Mouse (Mus musculus): Measurements from ENCODE around the gene Zfp598. TPM values are rescaled to one million over a fixed set of nuclear protein-coding genes. Genes with fewer than 3 reads are reported as not detected.

The Zfp598 gene
- polyA plus RNA-seq, 1 experiment from 2014 or later = 20.9 TPM

- Histone ChIP-seq H3K4me2 (peak overlapping the region; percentile 79), H3K4me1 (replicated peaks) (peaks cover 42% of the 10 kb centered on the region), H3K27me3 (peaks cover 16% of the 10 kb centered on the region), H3K9me3 (no peaks in the 10 kb centered on the region), H3K4me3 (peak overlapping the region; percentile 77), H3K9ac (peak overlapping the region; percentile 86), H3K27ac (replicated peaks) (peak overlapping the region; percentile 90), H3K36me3 (peaks cover 28% of the 10 kb centered on the region)
- peak; percentile 41 for ATAC-seq (ENCODE audit: low read depth)
- 6% methylated on average over 45 of the region's 51 CpGs for WGBS
These were observed 26.0 kb downstream of the Zfp598 start for GRCm38 (mm10) chr17:24695326-24696010.

- Histone ChIP-seq H3K4me3 (peak within 1 kb of the TSS; percentile 77), H3K9me3 (no peaks in the 10 kb centered on the region), H3K27ac (replicated peaks) (peak within 1 kb of the TSS; percentile 90), H3K4me1 (replicated peaks) (peaks cover 36% of the 10 kb centered on the region), H3K36me3 (peaks cover 35% of the 10 kb centered on the region), H3K4me2 (peak within 1 kb of the TSS; percentile 79), H3K27me3 (peaks cover 9% of the 10 kb centered on the region), H3K9ac (peak within 1 kb of the TSS; percentile 86)
- peak; percentile 95 for ATAC-seq (ENCODE audit: low read depth)
- WGBS = under 1% methylated on average over 61 of the region's 76 CpGs
These were observed 26.7 kb downstream of the Zfp598 start, which contains the start of the genes Gfer and Noxo1 for GRCm38 (mm10) chr17:24696011-24696697. Gfer (minus strand) TSS chr17:24696156. Noxo1 (plus strand) TSS chr17:24696234.

- ATAC-seq (ENCODE audit: low read depth) = no peak
- no peaks in the 10 kb centered on the region for H3K27me3 ChIP-seq
- H3K4me3 ChIP-seq = no peak overlapping the region
- no peak overlapping the region for H3K27ac ChIP-seq (replicated peaks)
- peaks cover 42% of the 10 kb centered on the region for H3K36me3 ChIP-seq
- H3K4me2 ChIP-seq = no peak overlapping the region
- H3K4me1 ChIP-seq (replicated peaks) = peaks cover 36% of the 10 kb centered on the region
- no peaks in the 10 kb centered on the region for H3K9me3 ChIP-seq
- 17% methylated on average over 5 of the region's 5 CpGs for WGBS
- no peak overlapping the region for H3K9ac ChIP-seq
These were observed 28.5 kb downstream of the Zfp598 start for GRCm38 (mm10) chr17:24697985-24698384.

GRCm38 (mm10) chr17:24698715-24699114, 29.2 kb downstream of the Zfp598 start:
- 69% methylated on average over 9 of the region's 9 CpGs for WGBS

GRCm38 (mm10) chr17:24699473-24699872, 30.0 kb downstream of the Zfp598 start:
- H3K27me3 ChIP-seq = no peaks in the 10 kb centered on the region
- no peak overlapping the region for H3K4me3 ChIP-seq
- no peak overlapping the region for H3K9ac ChIP-seq
- H3K4me2 ChIP-seq = no peak overlapping the region
- no peaks in the 10 kb centered on the region for H3K9me3 ChIP-seq
- no peak overlapping the region for H3K27ac ChIP-seq (replicated peaks)
- WGBS = 85% methylated on average over 2 of the region's 2 CpGs
- H3K4me1 ChIP-seq (replicated peaks) = peaks cover 32% of the 10 kb centered on the region
- no peak for ATAC-seq (ENCODE audit: low read depth)
- H3K36me3 ChIP-seq = peaks cover 48% of the 10 kb centered on the region

More at GRCm38 (mm10) chr17:24698715-24699114, 29.2 kb downstream of the Zfp598 start:
- Histone ChIP-seq H3K27me3 (no peaks in the 10 kb centered on the region), H3K4me3 (no peak overlapping the region), H3K27ac (replicated peaks) (no peak overlapping the region), H3K9ac (no peak overlapping the region), H3K4me2 (no peak overlapping the region), H3K36me3 (peaks cover 41% of the 10 kb centered on the region), H3K9me3 (no peaks in the 10 kb centered on the region), H3K4me1 (replicated peaks) (peaks cover 36% of the 10 kb centered on the region)
- ATAC-seq (ENCODE audit: low read depth) = no peak

- Histone ChIP-seq H3K36me3 (peaks cover 60% of the 10 kb centered on the region), H3K27ac (replicated peaks) (no peak overlapping the region), H3K9me3 (no peaks in the 10 kb centered on the region), H3K4me3 (no peak overlapping the region), H3K4me2 (no peak overlapping the region), H3K9ac (no peak overlapping the region), H3K27me3 (no peaks in the 10 kb centered on the region), H3K4me1 (replicated peaks) (peaks cover 28% of the 10 kb centered on the region)
- no peak for ATAC-seq (ENCODE audit: low read depth)
- 92% methylated on average over 9 of the region's 9 CpGs for WGBS
These were observed 31.8 kb downstream of the Zfp598 start for GRCm38 (mm10) chr17:24701251-24701650.

GRCm38 (mm10) chr17:24705821-24706220, 36.3 kb downstream of the Zfp598 start:
- Histone ChIP-seq H3K9ac (no peak overlapping the region), H3K36me3 (peaks cover 44% of the 10 kb centered on the region), H3K27ac (replicated peaks) (no peak overlapping the region), H3K4me1 (replicated peaks) (peaks cover 20% of the 10 kb centered on the region), H3K4me3 (no peak overlapping the region), H3K27me3 (no peaks in the 10 kb centered on the region), H3K4me2 (peak overlapping the region; percentile 87; the same call in 1 of the 2 replicates), H3K9me3 (no peaks in the 10 kb centered on the region)
- ATAC-seq (ENCODE audit: low read depth) = no peak
- WGBS = 98% methylated on average over 3 of the region's 3 CpGs

GRCm38 (mm10) chr17:24706982-24707800, 37.7 kb downstream of the Zfp598 start, which contains the start of gene Tbl3:
Tbl3 (minus strand) TSS chr17:24707660.
- Histone ChIP-seq H3K9me3 (no peaks in the 10 kb centered on the region), H3K9ac (peak within 1 kb of the TSS; percentile 84), H3K36me3 (peaks cover 30% of the 10 kb centered on the region), H3K27ac (replicated peaks) (peak within 1 kb of the TSS; percentile 83), H3K27me3 (no peaks in the 10 kb centered on the region), H3K4me3 (peak within 1 kb of the TSS; percentile 82), H3K4me1 (replicated peaks) (peaks cover 20% of the 10 kb centered on the region), H3K4me2 (peak within 1 kb of the TSS; percentile 87)
- 3% methylated on average over 32 of the region's 32 CpGs for WGBS
- ATAC-seq (ENCODE audit: low read depth) = peak; percentile 85

GRCm38 (mm10) chr17:24707801-24708425, 38.4 kb downstream of the Zfp598 start:
- Histone ChIP-seq H3K4me3 (peak overlapping the region; percentile 82), H3K4me1 (replicated peaks) (peaks cover 20% of the 10 kb centered on the region), H3K4me2 (peak overlapping the region; percentile 87), H3K27me3 (no peaks in the 10 kb centered on the region), H3K36me3 (peaks cover 23% of the 10 kb centered on the region), H3K9ac (peak overlapping the region; percentile 84), H3K9me3 (no peaks in the 10 kb centered on the region), H3K27ac (replicated peaks) (peak overlapping the region; percentile 83)
- 7% methylated on average over 24 of the region's 24 CpGs for WGBS
- ATAC-seq (ENCODE audit: low read depth) = peak; percentile 47; the same call in 1 of the 2 replicates

GRCm38 (mm10) chr17:24708646-24709045, 39.2 kb downstream of the Zfp598 start:
- WGBS = 32% methylated on average over 2 of the region's 2 CpGs
- H3K9ac ChIP-seq = no peak overlapping the region
- H3K27ac ChIP-seq (replicated peaks) = no peak overlapping the region
- no peak overlapping the region for H3K4me3 ChIP-seq
- H3K36me3 ChIP-seq = peaks cover 20% of the 10 kb centered on the region
- peaks cover 20% of the 10 kb centered on the region for H3K4me1 ChIP-seq (replicated peaks)
- no peak for ATAC-seq (ENCODE audit: low read depth)
- H3K4me2 ChIP-seq = 0 out of 2 replicates have a peak overlapping the region, but pooled peaks have one; percentile 87
- H3K27me3 ChIP-seq = no peaks in the 10 kb centered on the region
- H3K9me3 ChIP-seq = no peaks in the 10 kb centered on the region

GRCm38 (mm10) chr17:24715556-24715955, 46.1 kb downstream of the Zfp598 start:
- Histone ChIP-seq H3K4me1 (replicated peaks) (peaks cover 11% of the 10 kb centered on the region), H3K4me2 (no peak overlapping the region), H3K9me3 (no peaks in the 10 kb centered on the region), H3K27me3 (no peaks in the 10 kb centered on the region), H3K27ac (replicated peaks) (no peak overlapping the region), H3K36me3 (peaks cover 20% of the 10 kb centered on the region), H3K9ac (no peak overlapping the region), H3K4me3 (no peak overlapping the region)
- 49% methylated on average over 6 of the region's 6 CpGs for WGBS
- no peak for ATAC-seq (ENCODE audit: low read depth)

All from neural tube, embryonic 13.5 days (tissue).